Mouse (Mus musculus): ENCODE results near the gene Abca1.

Gene Abca1

GRCm38 (mm10) chr4:53120038-53120685, 39.5 kb downstream of the Abca1 start:
- no peak for DNase-seq

GRCm38 (mm10) chr4:53118643-53119042, 41.1 kb downstream of the Abca1 start:
- DNase-seq: no peak

GRCm38 (mm10) chr4:53117610-53118009, 42.1 kb downstream of the Abca1 start:
- peak; percentile 40 for DNase-seq

GRCm38 (mm10) chr4:53117076-53117475, 42.6 kb downstream of the Abca1 start:
- DNase-seq: peak; percentile 18

- peak; percentile 14 for DNase-seq
These were observed 43.8 kb downstream of the Abca1 start for GRCm38 (mm10) chr4:53115866-53116265.

- peak; percentile 42 for DNase-seq
These were observed 44.3 kb downstream of the Abca1 start for GRCm38 (mm10) chr4:53115410-53115809.

GRCm38 (mm10) chr4:53111919-53112355, 47.8 kb downstream of the Abca1 start:
- DNase-seq: no peak

- peak; percentile 62 for DNase-seq
These were observed 49.3 kb downstream of the Abca1 start for GRCm38 (mm10) chr4:53110356-53110755.

- DNase-seq: no peak
These were observed 50.2 kb downstream of the Abca1 start for GRCm38 (mm10) chr4:53109381-53109928.

- no peak for DNase-seq
These were observed 51.5 kb downstream of the Abca1 start for GRCm38 (mm10) chr4:53108194-53108593.

- no peak for DNase-seq
These were observed 53.0 kb downstream of the Abca1 start for GRCm38 (mm10) chr4:53106732-53107131.

- peak; percentile 13 for DNase-seq
These were observed 53.6 kb downstream of the Abca1 start for GRCm38 (mm10) chr4:53106071-53106470.

- DNase-seq: no peak
These were observed 55.1 kb downstream of the Abca1 start for GRCm38 (mm10) chr4:53104634-53105033.

GRCm38 (mm10) chr4:53102529-53102928, 57.2 kb downstream of the Abca1 start:
- no peak for DNase-seq

GRCm38 (mm10) chr4:53101306-53101705, 58.4 kb downstream of the Abca1 start:
- DNase-seq: no peak

GRCm38 (mm10) chr4:53100492-53100891, 59.2 kb downstream of the Abca1 start:
- DNase-seq: no peak

- no peak for DNase-seq
These were observed 64.8 kb downstream of the Abca1 start for GRCm38 (mm10) chr4:53094850-53095249.

- no peak for DNase-seq
These were observed 65.4 kb downstream of the Abca1 start for GRCm38 (mm10) chr4:53094331-53094730.

GRCm38 (mm10) chr4:53093615-53094014, 66.1 kb downstream of the Abca1 start:
- no peak for DNase-seq

- no peak for DNase-seq
These were observed 70.1 kb downstream of the Abca1 start for GRCm38 (mm10) chr4:53089641-53090040.

GRCm38 (mm10) chr4:53088999-53089398, 70.7 kb downstream of the Abca1 start:
- DNase-seq: peak; percentile 10

- no peak for DNase-seq
These were observed 73.1 kb downstream of the Abca1 start for GRCm38 (mm10) chr4:53086636-53087035.

GRCm38 (mm10) chr4:53085634-53086033, 74.1 kb downstream of the Abca1 start:
- no peak for DNase-seq

GRCm38 (mm10) chr4:53083071-53083470, 76.6 kb downstream of the Abca1 start:
- DNase-seq: no peak

GRCm38 (mm10) chr4:53082451-53082850, 77.2 kb downstream of the Abca1 start:
- no peak for DNase-seq
